Mouse (Mus musculus): ENCODE measurements at regions not wholly inside any gene's neighbourhood (a gene's known extent, or its start where the extent isn't known, plus 50 kb on each side); places are given as distances from the start of the nearest gene placed in this dataset.

- H3K4me2 ChIP-seq (replicated peaks), result peak overlapping the region; percentile 27; the same call in 1 of the 2 replicates
- H3K27ac ChIP-seq (replicated peaks), result no peak overlapping the region
- WGBS, result 34% methylated on average over 15 of the region's 15 CpGs
- H3K4me1 ChIP-seq, result peaks cover 62% of the 10 kb centered on the region
- 0 out of 2 replicates have a peak, but pooled peaks cover 10% of the 10 kb centered on the region for H3K27me3 ChIP-seq
- H3K4me3 ChIP-seq (replicated peaks), result no peak overlapping the region
- ATAC-seq (ENCODE audit: insufficient number of reproducible peaks, low FRiP score, low TSS enrichment, low read depth), result no peak
- H3K36me3 ChIP-seq, result no peaks in the 10 kb centered on the region
- H3K9ac ChIP-seq, result no peak overlapping the region
- H3K9me3 ChIP-seq (replicated peaks), result no peaks in the 10 kb centered on the region
Observed at GRCm38 (mm10) chr13:51916666-51917240, 70.3 kb downstream of the Gadd45g start.

GRCm38 (mm10) chr13:51917658-51918057 lies 71.2 kb downstream of the Gadd45g start:
- H3K27ac ChIP-seq (replicated peaks), result no peak overlapping the region
- no peak for ATAC-seq (ENCODE audit: insufficient number of reproducible peaks, low FRiP score, low TSS enrichment, low read depth)
- H3K27me3 ChIP-seq, result 0 out of 2 replicates have a peak, but pooled peaks cover 10% of the 10 kb centered on the region
- WGBS, result 47% methylated on average over 7 of the region's 7 CpGs
- no peak overlapping the region for H3K4me2 ChIP-seq (replicated peaks)
- H3K4me3 ChIP-seq (replicated peaks), result no peak overlapping the region
- H3K9ac ChIP-seq, result no peak overlapping the region
- H3K9me3 ChIP-seq (replicated peaks), result no peaks in the 10 kb centered on the region
- peaks cover 59% of the 10 kb centered on the region for H3K4me1 ChIP-seq
- H3K36me3 ChIP-seq, result no peaks in the 10 kb centered on the region

- Histone ChIP-seq H3K4me2 (replicated peaks) (no peak overlapping the region), H3K9me3 (replicated peaks) (no peaks in the 10 kb centered on the region), H3K27me3 (0 out of 2 replicates have a peak, but pooled peaks cover 10% of the 10 kb centered on the region), H3K4me1 (peaks cover 55% of the 10 kb centered on the region), H3K9ac (no peak overlapping the region), H3K4me3 (replicated peaks) (no peak overlapping the region), H3K27ac (replicated peaks) (no peak overlapping the region), H3K36me3 (no peaks in the 10 kb centered on the region)
- WGBS, result 59% methylated on average over 8 of the region's 8 CpGs
- ATAC-seq (ENCODE audit: insufficient number of reproducible peaks, low FRiP score, low TSS enrichment, low read depth), result no peak
Observed at GRCm38 (mm10) chr13:51918108-51918507, 71.6 kb downstream of the Gadd45g start.

- Histone ChIP-seq H3K4me1 (peaks cover 55% of the 10 kb centered on the region), H3K9me3 (replicated peaks) (no peaks in the 10 kb centered on the region), H3K9ac (no peak overlapping the region), H3K4me2 (replicated peaks) (no peak overlapping the region), H3K4me3 (replicated peaks) (no peak overlapping the region), H3K27ac (replicated peaks) (no peak overlapping the region), H3K36me3 (no peaks in the 10 kb centered on the region), H3K27me3 (0 out of 2 replicates have a peak, but pooled peaks cover 10% of the 10 kb centered on the region)
- ATAC-seq (ENCODE audit: insufficient number of reproducible peaks, low FRiP score, low TSS enrichment, low read depth), result peak; percentile 34; the same call in 1 of the 2 replicates
- 23% methylated on average over 10 of the region's 10 CpGs for WGBS
Observed at GRCm38 (mm10) chr13:51918781-51919170, 72.3 kb downstream of the Gadd45g start.

- H3K4me3 ChIP-seq (replicated peaks), result no peak overlapping the region
- peaks cover 55% of the 10 kb centered on the region for H3K4me1 ChIP-seq
- H3K27me3 ChIP-seq, result 0 out of 2 replicates have a peak, but pooled peaks cover 10% of the 10 kb centered on the region
- no peak overlapping the region for H3K9ac ChIP-seq
- no peaks in the 10 kb centered on the region for H3K9me3 ChIP-seq (replicated peaks)
- no peaks in the 10 kb centered on the region for H3K36me3 ChIP-seq
- H3K27ac ChIP-seq (replicated peaks), result peak overlapping the region; percentile 56
- no peak for ATAC-seq (ENCODE audit: insufficient number of reproducible peaks, low FRiP score, low TSS enrichment, low read depth)
- no peak overlapping the region for H3K4me2 ChIP-seq (replicated peaks)
- 24% methylated on average over 14 of the region's 14 CpGs for WGBS
Observed at GRCm38 (mm10) chr13:51919171-51919793, 72.8 kb downstream of the Gadd45g start.

- ATAC-seq (ENCODE audit: insufficient number of reproducible peaks, low FRiP score, low TSS enrichment, low read depth), result no peak
Observed at GRCm38 (mm10) chr13:51919937-51920336, 73.5 kb downstream of the Gadd45g start.

GRCm38 (mm10) chr13:51920511-51921351 lies 74.3 kb downstream of the Gadd45g start:
- no peak overlapping the region for H3K4me2 ChIP-seq (replicated peaks)
- 11% methylated on average over 15 of the region's 15 CpGs for WGBS
- peaks cover 55% of the 10 kb centered on the region for H3K4me1 ChIP-seq
- peak; percentile 76 for ATAC-seq (ENCODE audit: insufficient number of reproducible peaks, low FRiP score, low TSS enrichment, low read depth)
- 0 out of 2 replicates have a peak, but pooled peaks cover 10% of the 10 kb centered on the region for H3K27me3 ChIP-seq
- H3K9me3 ChIP-seq (replicated peaks), result no peaks in the 10 kb centered on the region
- no peak overlapping the region for H3K4me3 ChIP-seq (replicated peaks)
- H3K27ac ChIP-seq (replicated peaks), result peak overlapping the region; percentile 56
- no peaks in the 10 kb centered on the region for H3K36me3 ChIP-seq
- H3K9ac ChIP-seq, result no peak overlapping the region

More at GRCm38 (mm10) chr13:51919937-51920336, 73.5 kb downstream of the Gadd45g start:
- H3K27ac ChIP-seq (replicated peaks), result peak overlapping the region; percentile 56
- H3K9ac ChIP-seq, result no peak overlapping the region
- no peaks in the 10 kb centered on the region for H3K9me3 ChIP-seq (replicated peaks)
- no peaks in the 10 kb centered on the region for H3K36me3 ChIP-seq
- H3K27me3 ChIP-seq, result 0 out of 2 replicates have a peak, but pooled peaks cover 10% of the 10 kb centered on the region
- no peak overlapping the region for H3K4me3 ChIP-seq (replicated peaks)
- H3K4me2 ChIP-seq (replicated peaks), result no peak overlapping the region
- 32% methylated on average over 3 of the region's 3 CpGs for WGBS
- H3K4me1 ChIP-seq, result peaks cover 55% of the 10 kb centered on the region

- no peak overlapping the region for H3K4me3 ChIP-seq (replicated peaks)
- H3K9ac ChIP-seq, result no peak overlapping the region
- H3K4me1 ChIP-seq, result peaks cover 54% of the 10 kb centered on the region
- 41% methylated on average over 5 of the region's 5 CpGs for WGBS
- no peak overlapping the region for H3K4me2 ChIP-seq (replicated peaks)
- no peak overlapping the region for H3K27ac ChIP-seq (replicated peaks)
- H3K9me3 ChIP-seq (replicated peaks), result no peaks in the 10 kb centered on the region
- H3K36me3 ChIP-seq, result no peaks in the 10 kb centered on the region
- 0 out of 2 replicates have a peak, but pooled peaks cover 10% of the 10 kb centered on the region for H3K27me3 ChIP-seq
- no peak for ATAC-seq (ENCODE audit: insufficient number of reproducible peaks, low FRiP score, low TSS enrichment, low read depth)
Observed at GRCm38 (mm10) chr13:51921550-51921949, 75.1 kb downstream of the Gadd45g start.

GRCm38 (mm10) chr13:51926764-51927163 lies 80.3 kb downstream of the Gadd45g start:
- 44% methylated on average over 10 of the region's 10 CpGs for WGBS
- H3K27ac ChIP-seq (replicated peaks), result no peak overlapping the region
- no peaks in the 10 kb centered on the region for H3K9me3 ChIP-seq (replicated peaks)

GRCm38 (mm10) chr13:51929730-51930129 lies 83.3 kb downstream of the Gadd45g start:
- ATAC-seq (ENCODE audit: insufficient number of reproducible peaks, low FRiP score, low TSS enrichment, low read depth), result no peak
- Histone ChIP-seq H3K36me3 (no peaks in the 10 kb centered on the region), H3K27me3 (no peaks in the 10 kb centered on the region), H3K9ac (no peak overlapping the region), H3K4me2 (replicated peaks) (no peak overlapping the region), H3K4me3 (replicated peaks) (no peak overlapping the region), H3K4me1 (peaks cover 7% of the 10 kb centered on the region), H3K9me3 (replicated peaks) (no peaks in the 10 kb centered on the region), H3K27ac (replicated peaks) (no peak overlapping the region)
- 35% methylated on average over 2 of the region's 2 CpGs for WGBS

More at GRCm38 (mm10) chr13:51926764-51927163, 80.3 kb downstream of the Gadd45g start:
- peaks cover 11% of the 10 kb centered on the region for H3K4me1 ChIP-seq
- no peaks in the 10 kb centered on the region for H3K27me3 ChIP-seq
- H3K4me3 ChIP-seq (replicated peaks), result no peak overlapping the region
- no peak for ATAC-seq (ENCODE audit: insufficient number of reproducible peaks, low FRiP score, low TSS enrichment, low read depth)
- H3K9ac ChIP-seq, result no peak overlapping the region
- no peak overlapping the region for H3K4me2 ChIP-seq (replicated peaks)
- H3K36me3 ChIP-seq, result no peaks in the 10 kb centered on the region

- H3K4me1 ChIP-seq, result peaks cover 7% of the 10 kb centered on the region
- 25% methylated on average over 6 of the region's 6 CpGs for WGBS
- no peaks in the 10 kb centered on the region for H3K36me3 ChIP-seq
- H3K9me3 ChIP-seq (replicated peaks), result no peaks in the 10 kb centered on the region
- no peak overlapping the region for H3K9ac ChIP-seq
- H3K27me3 ChIP-seq, result no peaks in the 10 kb centered on the region
- H3K4me3 ChIP-seq (replicated peaks), result no peak overlapping the region
- ATAC-seq (ENCODE audit: insufficient number of reproducible peaks, low FRiP score, low TSS enrichment, low read depth), result no peak; the same call in 1 of the 2 replicates
- H3K4me2 ChIP-seq (replicated peaks), result no peak overlapping the region
- H3K27ac ChIP-seq (replicated peaks), result 0 out of 2 replicates have a peak overlapping the region, but pooled peaks have one; percentile 13
Observed at GRCm38 (mm10) chr13:51930301-51930747, 83.8 kb downstream of the Gadd45g start.

Data from embryonic facial prominence, embryonic 15.5 days (tissue).